Mouse (Mus musculus) bone marrow macrophage, adult 2 months (primary cell): ENCODE measurements at regions not wholly inside any gene's neighbourhood (a gene's known extent, or its start where the extent isn't known, plus 50 kb on each side); places are given as distances from the start of the nearest gene placed in this dataset.

Experiments used
- CTCF ChIP-seq: IDR thresholded peaks from 2 replicates; pipeline ENCODE4 v1.5.1; 2012; ENCODE audit warnings: low read depth, mild to moderate bottlenecking, low read length, moderate library complexity
- POLR2A ChIP-seq: IDR thresholded peaks from 2 replicates; pipeline ENCODE4 v1.6.1; 2012; ENCODE audit warnings: mild to moderate bottlenecking, low read depth, low read length, borderline replicate concordance

DNA sequence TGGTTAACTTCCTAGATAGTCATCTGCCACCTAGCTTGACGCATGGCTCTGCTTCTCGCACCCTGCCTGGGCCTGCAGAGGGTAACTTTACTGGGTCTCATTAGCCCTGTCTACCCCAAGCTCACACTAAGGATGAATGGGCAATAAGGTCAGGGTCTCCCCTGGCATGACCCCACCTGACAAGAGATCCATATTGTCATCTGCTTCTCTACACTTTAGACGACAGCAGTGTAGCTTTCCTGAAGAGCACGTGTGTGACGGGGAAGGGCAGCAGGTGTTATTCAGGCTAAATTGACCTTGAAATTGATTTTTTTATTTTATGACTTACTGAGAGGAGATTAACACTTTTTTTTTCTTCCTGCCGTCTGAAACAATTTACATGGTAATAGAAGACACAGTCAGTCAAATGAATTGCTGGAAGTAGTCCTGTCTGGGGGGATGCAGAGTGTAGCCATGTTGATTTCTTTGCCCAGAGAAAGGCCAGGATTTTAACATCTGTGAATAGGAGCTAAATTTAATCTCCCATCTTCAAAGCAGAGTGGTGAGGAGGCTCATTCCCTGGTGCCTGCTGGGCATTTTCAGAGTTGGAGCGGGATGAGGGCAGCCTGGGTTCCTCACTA, 267.7 kb upstream of the Eef2kmt start:
- TF ChIP-seq CTCF (no peak), POLR2A (no peak)
